Mouse (Mus musculus) liver, postnatal 0 days (tissue): Measurements from ENCODE around the gene Uba6.

Experiments
- CTCF ChIP-seq: sonication (generic); IDR thresholded peaks from 2 replicates; pipeline ENCODE4 v1.5.1; 2016; ENCODE audit warnings: antibody characterized with exemption, low read depth
- EP300 ChIP-seq: IDR thresholded peaks from 2 replicates; pipeline ENCODE4 v1.6.1; 2016; ENCODE audit warnings: antibody characterized with exemption, low read depth, mild to moderate bottlenecking

GRCm38 (mm10) chr5:86129828-86130227, 42.8 kb downstream of the Uba6 start:
- no peak for TF ChIP-seq CTCF
- TF ChIP-seq EP300, result no peak
